Mouse (Mus musculus) right cerebral cortex, adult 2 months (tissue): Measurements from ENCODE around the gene Zfyve19.

Source experiments
- DNase-seq, 2 experiments: peaks; one replicate each; pipeline ENCODE4 v3.0.0; 2021 to 2022; ENCODE audit warnings: low spot score in 2 of 2

Gene Zfyve19

GRCm38 (mm10) chr2:119196316-119197108 lies 11.9 kb upstream of the Zfyve19 start:
- no peak for DNase-seq

GRCm38 (mm10) chr2:119197493-119197892 lies 10.9 kb upstream of the Zfyve19 start:
- DNase-seq = no peak

GRCm38 (mm10) chr2:119198049-119198448 lies 10.4 kb upstream of the Zfyve19 start:
- DNase-seq = no peak

- DNase-seq = no peak
These were observed 9.5 kb upstream of the Zfyve19 start for GRCm38 (mm10) chr2:119198934-119199333.

GRCm38 (mm10) chr2:119202914-119203453 lies 5.4 kb upstream of the Zfyve19 start:
- no peak for DNase-seq

- no peak for DNase-seq
These were observed 4.5 kb upstream of the Zfyve19 start for GRCm38 (mm10) chr2:119203871-119204460.

GRCm38 (mm10) chr2:119207961-119208343 lies 465 bp upstream of the Zfyve19 start:
- no peak for DNase-seq

GRCm38 (mm10) chr2:119209176-119209507 lies 725 bp downstream of the Zfyve19 start:
- no peak for DNase-seq

- DNase-seq = no peak
These were observed 21.6 kb downstream of the Zfyve19 start, which contains the start of gene Ppp1r14d for GRCm38 (mm10) chr2:119229775-119230704. Gene Ppp1r14d (minus strand): TSS chr2:119229906.

- DNase-seq = no peak
These were observed 28.3 kb downstream of the Zfyve19 start for GRCm38 (mm10) chr2:119236682-119237209.

GRCm38 (mm10) chr2:119237210-119237870 lies 28.9 kb downstream of the Zfyve19 start, which contains the start of gene Spint1:
Gene Spint1 (plus strand): TSS chr2:119237362.
- no peak for DNase-seq

- no peak for DNase-seq
These were observed 29.4 kb downstream of the Zfyve19 start for GRCm38 (mm10) chr2:119237871-119238220.

- DNase-seq = no peak
These were observed 30.3 kb downstream of the Zfyve19 start for GRCm38 (mm10) chr2:119238671-119239070.

GRCm38 (mm10) chr2:119240075-119240818 lies 31.8 kb downstream of the Zfyve19 start:
- DNase-seq = no peak

- no peak for DNase-seq
These were observed 32.4 kb downstream of the Zfyve19 start for GRCm38 (mm10) chr2:119240819-119241186.

- DNase-seq = no peak
These were observed 34.1 kb downstream of the Zfyve19 start for GRCm38 (mm10) chr2:119242548-119242947.

GRCm38 (mm10) chr2:119245246-119245645 lies 36.8 kb downstream of the Zfyve19 start:
- DNase-seq = no peak

- no peak for DNase-seq
These were observed 39.5 kb downstream of the Zfyve19 start for GRCm38 (mm10) chr2:119247904-119248303.

GRCm38 (mm10) chr2:119249592-119250061 lies 41.2 kb downstream of the Zfyve19 start:
- no peak for DNase-seq

- DNase-seq = no peak
These were observed 42.0 kb downstream of the Zfyve19 start for GRCm38 (mm10) chr2:119250377-119250776.
